Mouse (Mus musculus): ENCODE results near the gene Lce1f.

- TF ChIP-seq CTCF (IDR thresholded peaks at IDR 0.05) (no peak), POLR2A (IDR thresholded peaks at IDR 0.05; ENCODE audit: insufficient read depth, low read depth, low read length) (no peak), EP300 (IDR thresholded peaks at IDR 0.05; ENCODE audit: insufficient read depth, low read depth, low read length) (no peak)
Measured at GRCm38 (mm10) chr3:92708974-92709373, 11.2 kb downstream of the Lce1f start, which contains the start of gene Lce1e.
